8 mouse cellular contexts compared by ENCODE assay signal in the genomic region with DNA sequence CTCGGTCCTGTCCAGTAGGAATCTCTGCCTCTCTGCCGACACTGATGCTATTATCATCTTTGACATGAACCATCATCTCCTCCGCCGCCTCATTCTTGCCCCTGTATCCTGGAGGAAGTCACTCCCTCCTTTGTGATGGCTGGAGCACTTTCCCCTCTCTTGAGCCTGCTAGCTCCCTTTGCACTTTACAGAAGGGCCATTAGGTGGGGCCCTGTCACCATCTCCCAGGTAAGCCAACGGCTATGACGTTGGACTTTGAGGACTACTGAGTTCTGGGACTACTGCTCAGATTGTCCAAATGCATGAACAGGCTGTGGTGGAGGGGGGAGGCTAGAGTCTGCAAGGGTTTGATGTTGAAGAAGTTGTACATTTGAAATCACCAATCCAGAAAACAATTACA.
DNase-seq lines count a peak whose midpoint lies in the region; ATAC-seq and TF ChIP-seq lines count a peak whose summit lies in the region.

No protein-coding gene starts in this region.

- DNase-seq in layer of hippocampus, adult 2 months (ENCODE audit: low spot score in 2 of 2): peak in 1 of 2 experiments; percentile 45
- no peak for DNase-seq in layer of hippocampus, adult 9-10 months (ENCODE audit: low spot score)
- peak; percentile 64 to 83 for DNase-seq in adrenal gland, adult (ENCODE audit: inconsistent age in 2 of 2, low spot score in 1 of 2)
- peak; percentile 64 to 73 for DNase-seq in heart, adult 9 months (ENCODE audit: low spot score in 2 of 2)
- DNase-seq in kidney, postnatal 0 days (ENCODE audit: low spot score): peak; percentile 81
- peak; percentile 58 for DNase-seq in lung, postnatal 25 days (ENCODE audit: low spot score)

- TF ChIP-seq POLR2A in cortical plate, adult 2 months (IDR thresholded peaks at IDR 0.05; ENCODE audit: extremely low read depth, insufficient read depth, low read length): no peak
- TF ChIP-seq POLR2A in testis, adult 2 months (IDR thresholded peaks at IDR 0.05; ENCODE audit: control insufficient read depth, low read depth, low read length): no peak

- H3K4me1 ChIP-seq in cortical plate, adult 2 months (ENCODE audit: control insufficient read depth, insufficient read depth, low read length): no peaks in the 10 kb centered on the region
- H3K4me1 ChIP-seq in kidney, postnatal 0 days (replicated peaks; ENCODE audit: insufficient read depth, low read length): peaks cover 15% of the 10 kb centered on the region
- H3K4me1 ChIP-seq in testis, adult 2 months (ENCODE audit: control insufficient read depth, insufficient read depth, low read length): no peaks in the 10 kb centered on the region

- H3K36me3 ChIP-seq in kidney, postnatal 0 days (ENCODE audit: insufficient read depth, low read length): no peaks in the 10 kb centered on the region
- no peaks in the 10 kb centered on the region for H3K36me3 ChIP-seq in testis, adult 2 months (ENCODE audit: control insufficient read depth, insufficient read depth, low read length)

- WGBS in kidney, postnatal 0 days: 35% methylated on average over 6 of the region's 6 CpGs

- peak; percentile 60 for ATAC-seq in kidney, postnatal 0 days (replicated peaks; ENCODE audit: low FRiP score, low read depth)

- H3K27me3 ChIP-seq in kidney, postnatal 0 days (ENCODE audit: insufficient read depth, low read length): no peaks in the 10 kb centered on the region
- H3K27me3 ChIP-seq in testis, adult 2 months (ENCODE audit: control insufficient read depth, insufficient read depth, low read length): no peaks in the 10 kb centered on the region

- no peaks in the 10 kb centered on the region for H3K9me3 ChIP-seq in kidney, postnatal 0 days (replicated peaks; ENCODE audit: low read length)

- TF ChIP-seq CTCF in layer of hippocampus, adult 2 months (conservative IDR thresholded peaks at IDR 0.05): peak; percentile 75
- TF ChIP-seq CTCF in cortical plate, adult 2 months (IDR thresholded peaks at IDR 0.05; ENCODE audit: extremely low read depth, insufficient read depth, low read length): peak; percentile 74
- TF ChIP-seq CTCF in kidney, postnatal 0 days (IDR thresholded peaks at IDR 0.05; ENCODE audit: low read depth): peak; percentile 88
- TF ChIP-seq CTCF in testis, adult 2 months (IDR thresholded peaks at IDR 0.05; ENCODE audit: control insufficient read depth, insufficient read depth, insufficient replicate concordance, low read depth, low read length): peak; percentile 35; the same call in 1 of the 2 replicates

- no peak overlapping the region for H3K9ac ChIP-seq in kidney, postnatal 0 days (ENCODE audit: low read depth, low read length)

- H3K4me3 ChIP-seq in layer of hippocampus, adult 2 months: no peak overlapping the region
- no peak overlapping the region for H3K4me3 ChIP-seq in cortical plate, adult 2 months (ENCODE audit: insufficient read depth, low read length)
- no peak overlapping the region for H3K4me3 ChIP-seq in kidney, postnatal 0 days (replicated peaks; ENCODE audit: low read depth, low read length)
- no peak overlapping the region for H3K4me3 ChIP-seq in testis, adult 2 months (ENCODE audit: control insufficient read depth, low read depth, low read length)

- H3K27ac ChIP-seq in layer of hippocampus, adult 2 months: no peak overlapping the region
- no peak overlapping the region for H3K27ac ChIP-seq in cortical plate, adult 2 months (ENCODE audit: insufficient read depth, low read length)
- no peak overlapping the region for H3K27ac ChIP-seq in kidney, postnatal 0 days
- no peak overlapping the region for H3K27ac ChIP-seq in testis, adult 2 months (ENCODE audit: control insufficient read depth, insufficient read depth, low read depth, low read length)

- H3K4me2 ChIP-seq in kidney, postnatal 0 days (ENCODE audit: low read length): no peak overlapping the region

Comparison
In these comparisons a context has a peak if more than half of its experiments do, and no peak if none do; other contexts are left out.
1. CTCF ChIP-seq: peak in every context shown above with its lines; median percentile 88 in kidney, postnatal 0 days; 75 in layer of hippocampus, adult 2 months; 74 in cortical plate, adult 2 months; 35 in testis, adult 2 months.